ENCODE assay signal across 9 mouse cellular contexts in the genomic region with DNA sequence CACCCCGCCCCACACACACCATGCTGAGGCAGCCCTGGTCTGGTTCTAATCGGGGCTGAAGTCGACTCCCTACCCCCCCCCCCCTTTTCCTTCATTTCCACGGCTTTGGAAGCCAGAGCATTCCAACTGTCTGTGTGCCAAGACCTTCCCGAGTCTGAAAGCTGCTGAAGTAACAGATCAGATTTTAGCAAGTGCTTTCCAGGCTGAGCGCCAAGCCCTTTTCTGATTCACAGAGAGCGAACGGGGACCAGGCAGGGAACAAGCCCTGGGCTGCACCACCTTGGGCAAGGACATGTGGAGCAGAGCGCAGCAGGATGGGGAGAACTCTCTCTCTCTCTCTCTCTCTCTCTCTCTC. TPM values are rescaled to one million over a fixed set of nuclear protein-coding genes. Genes with fewer than 3 reads are reported as not detected.
DNase-seq lines count a peak whose midpoint lies in the region; ATAC-seq and TF ChIP-seq lines count a peak whose summit lies in the region.
"Had no signal": no experiment of that assay in that cellular context is flagged by ENCODE, and none has a peak within 500 bp of the region (broad histone marks: within the 10 kb centered on the region; RNA-seq: fewer than 3 reads in every experiment).

No protein-coding gene starts in this region.

- H3K4me3 ChIP-seq in MEL (ENCODE audit: control insufficient read depth in 1 of 2, insufficient read depth in 1 of 2, low read depth in 2 of 2, low read length in 2 of 2): no peak overlapping the region
- peak overlapping the region; percentile 62 for H3K4me3 ChIP-seq in lung, embryonic 16.5 days (ENCODE audit: low read length)
- no peak overlapping the region for H3K4me3 ChIP-seq in stomach, embryonic 14.5 days (ENCODE audit: low read depth, low read length)

- no peak overlapping the region for H3K27ac ChIP-seq in MEL (ENCODE audit: control insufficient read depth, low read depth, low read length)
- peak overlapping the region; percentile 75 for H3K27ac ChIP-seq in lung, embryonic 16.5 days (ENCODE audit: low read length)
- no peak overlapping the region for H3K27ac ChIP-seq in stomach, embryonic 14.5 days (ENCODE audit: low read length)

- WGBS in lung, embryonic 16.5 days: 17% methylated on average over 9 of the region's 9 CpGs
- WGBS in stomach, embryonic 14.5 days: 3% methylated on average over 9 of the region's 9 CpGs

- no peak for TF ChIP-seq RAD21 in MEL (IDR thresholded peaks at IDR 0.05; ENCODE audit: low read depth, low read length)

- TF ChIP-seq EP300 in MEL (IDR thresholded peaks at IDR 0.05; ENCODE audit: low read depth in 1 of 2, low read length in 2 of 2): no peak

- no peaks in the 10 kb centered on the region for H3K9me3 ChIP-seq in MEL (replicated peaks; ENCODE audit: insufficient read depth, low read length)
- H3K9me3 ChIP-seq in lung, embryonic 16.5 days (ENCODE audit: control insufficient read depth, low read length): no peaks in the 10 kb centered on the region
- H3K9me3 ChIP-seq in stomach, embryonic 14.5 days (ENCODE audit: control insufficient read depth, low read depth, low read length): no peaks in the 10 kb centered on the region
- H3K9me3 ChIP-seq: megakaryocyte, embryonic 14.5 days had no signal

- H3K27me3 ChIP-seq in MEL (ENCODE audit: control insufficient read depth in 1 of 2, insufficient read depth in 2 of 2, low read length in 2 of 2): no peaks in the 10 kb centered on the region
- H3K27me3 ChIP-seq in lung, embryonic 16.5 days (ENCODE audit: control insufficient read depth, insufficient read depth, low read depth, low read length): peaks cover 19% of the 10 kb centered on the region
- 0 out of 2 replicates have a peak, but pooled peaks cover 3% of the 10 kb centered on the region for H3K27me3 ChIP-seq in stomach, embryonic 14.5 days (ENCODE audit: control insufficient read depth, insufficient read depth, low read length)

- no peak overlapping the region for H3K9ac ChIP-seq in MEL (ENCODE audit: control insufficient read depth, low read depth, low read length, poor library complexity, severe bottlenecking)
- no peak overlapping the region for H3K9ac ChIP-seq in lung, embryonic 16.5 days (ENCODE audit: low read length)
- no peak overlapping the region for H3K9ac ChIP-seq in stomach, embryonic 14.5 days (replicated peaks; ENCODE audit: low read depth, low read length)

- no peaks in the 10 kb centered on the region for H3K79me2 ChIP-seq in MEL (ENCODE audit: control insufficient read depth, insufficient read depth, low read length, poor library complexity)

- no peaks in the 10 kb centered on the region for H3K4me1 ChIP-seq in MEL (ENCODE audit: control insufficient read depth in 1 of 2, insufficient read depth in 2 of 2, low read length in 2 of 2)
- H3K4me1 ChIP-seq in lung, embryonic 16.5 days (replicated peaks; ENCODE audit: control insufficient read depth, insufficient read depth, low read length): peaks cover 40% of the 10 kb centered on the region
- peaks cover 12% of the 10 kb centered on the region; the same call in 1 of the 2 replicates for H3K4me1 ChIP-seq in stomach, embryonic 14.5 days (ENCODE audit: control insufficient read depth, insufficient read depth, low read length)

- peak overlapping the region; percentile 92 for H3K4me2 ChIP-seq in lung, embryonic 16.5 days (ENCODE audit: low read depth, low read length)
- H3K4me2 ChIP-seq in stomach, embryonic 14.5 days (replicated peaks; ENCODE audit: low read depth, low read length): peak overlapping the region; percentile 92; the same call in 1 of the 2 replicates

- ATAC-seq in lung, embryonic 16.5 days (ENCODE audit: low read depth): peak; percentile 40
- ATAC-seq in stomach, embryonic 14.5 days (ENCODE audit: insufficient number of reproducible peaks, insufficient read depth, low FRiP score, low read depth): 0 out of 2 replicates have a peak, but pooled peaks have one; percentile 12

- DNase-seq in MEL (ENCODE audit: low read depth, low spot score): peak; percentile 32
- DNase-seq in brain, adult 2 months (ENCODE audit: low read depth, low spot score): peak; percentile 93
- DNase-seq in frontal cortex, postnatal 10 days (ENCODE audit: low spot score in 2 of 2): peak; percentile 78 to 81
- peak; percentile 74 to 78 for DNase-seq in heart, postnatal 36 days
- peak; percentile 73 to 89 for DNase-seq in layer of hippocampus, adult 18-20 months (ENCODE audit: low spot score in 2 of 2)
- no peak for DNase-seq in spleen, postnatal 14 days (ENCODE audit: low spot score in 2 of 2)

- peaks cover 0 to 2% of the 10 kb centered on the region in 2 experiments; a peak in 1 of 4 replicates for H3K36me3 ChIP-seq in MEL (ENCODE audit: control insufficient read depth in 1 of 2, insufficient read depth in 2 of 2, low read length in 2 of 2)
- peaks cover 8% of the 10 kb centered on the region for H3K36me3 ChIP-seq in lung, embryonic 16.5 days (ENCODE audit: control insufficient read depth, insufficient read depth, low read length)
- H3K36me3 ChIP-seq in stomach, embryonic 14.5 days (ENCODE audit: control insufficient read depth, insufficient read depth, low read length): peaks cover 16% of the 10 kb centered on the region

- no peak for TF ChIP-seq CTCF in MEL (IDR thresholded peaks at IDR 0.05 in 2 of 3, conservative IDR thresholded peaks at IDR 0.05 in 1 of 3; ENCODE audit: control insufficient read depth in 1 of 3, insufficient read depth in 1 of 3, low read depth in 2 of 3, low read length in 3 of 3, poor library complexity in 1 of 3, severe bottlenecking in 1 of 3)

- TF ChIP-seq POLR2A in MEL (IDR thresholded peaks at IDR 0.05; ENCODE audit: control insufficient read depth in 1 of 2, insufficient read depth in 1 of 2, low read depth in 1 of 2, low read length in 2 of 2, poor library complexity in 1 of 2): no peak

- intact Hi-C loops in heart, postnatal 36 days (cut with DNase I): loop anchor here (2.0 to 5.0 kb wide), 5 partner anchors 49 to 521 kb away; no protein-coding TSS in a partner anchor

TF ChIP-seq in MEL, 35 proteins besides CTCF, POLR2A, EP300 and RAD21:
- TF ChIP-seq MAZ (IDR thresholded peaks at IDR 0.05; ENCODE audit: low read depth, low read length) (no peak), TBP (IDR thresholded peaks at IDR 0.05; ENCODE audit: low read depth, low read length) (no peak), MYC (IDR thresholded peaks at IDR 0.05; ENCODE audit: low read depth, low read length) (no peak), CHD1 (IDR thresholded peaks at IDR 0.05; ENCODE audit: low read depth, low read length) (no peak), MXI1 (IDR thresholded peaks at IDR 0.05; ENCODE audit: low read depth, low read length) (no peak), USF2 (IDR thresholded peaks at IDR 0.05; ENCODE audit: borderline replicate concordance in 1 of 2, insufficient read depth in 1 of 2, low read depth in 1 of 2, low read length in 2 of 2) (no peak), NRF1 (IDR thresholded peaks at IDR 0.05; ENCODE audit: insufficient read depth, low read depth, low read length, poor library complexity, severe bottlenecking) (no peak), BHLHE40 (IDR thresholded peaks at IDR 0.05; ENCODE audit: borderline replicate concordance, low read depth, low read length) (no peak), USF1 (IDR thresholded peaks at IDR 0.05; ENCODE audit: low read depth, low read length) (no peak), SIN3A (IDR thresholded peaks at IDR 0.05; ENCODE audit: low read length) (no peak), ZMIZ1 (IDR thresholded peaks at IDR 0.05; ENCODE audit: low read depth, low read length) (no peak), TAL1 (IDR thresholded peaks at IDR 0.05; ENCODE audit: low read length) (no peak), RCOR1 (IDR thresholded peaks at IDR 0.05; ENCODE audit: low read depth, low read length) (no peak), HCFC1 (IDR thresholded peaks at IDR 0.05; ENCODE audit: low read depth, low read length) (no peak), ZNF384 (IDR thresholded peaks at IDR 0.05; ENCODE audit: low read depth, low read length) (no peak), JUND (IDR thresholded peaks at IDR 0.05; ENCODE audit: low read depth, low read length) (no peak), NELFE (IDR thresholded peaks at IDR 0.05; ENCODE audit: low read depth, low read length) (no peak)

RNA-seq across cellular contexts. Expression of a gene that starts 1.1 kb away (rescaled TPM):
- total RNA-seq in MEL (2012; rRNA removed): 0.15 and 0.16 TPM in 2 replicates
- under 1 TPM in 1 of 2 experiments, not detected in 1; 0.40 TPM for polyA plus RNA-seq in MEL (2012; ENCODE audit: insufficient read depth in 1 of 2, insufficient read length in 2 of 2, low read depth in 1 of 2, low replicate concordance in 2 of 2, missing spikeins in 1 of 2)
- total RNA-seq in heart, postnatal 36 days (2021): 1 to 10 TPM; 2.8 to 3.1 TPM
- total RNA-seq in layer of hippocampus, adult 18-20 months (2021): 1 to 10 TPM; 3.4 to 4.0 TPM
- polyA plus RNA-seq in lung, embryonic 16.5 days (2015; fragmentation: Nextera tagmentation; extraction: Ambion mirVana): 10.8 and 11.3 TPM in 2 replicates
- polyA plus RNA-seq in stomach, embryonic 14.5 days (2014; fragmentation: Nextera tagmentation; extraction: Ambion mirVana): 2.8 and 3.7 TPM in 2 replicates

RNA-seq across cellular contexts. Expression of a gene that starts 16.9 kb away (rescaled TPM):
- total RNA-seq in MEL (2012; rRNA removed): 4,033 and 4,319 TPM in 2 replicates
- polyA plus RNA-seq in MEL (2012; ENCODE audit: insufficient read depth in 1 of 2, insufficient read length in 2 of 2, low read depth in 1 of 2, low replicate concordance in 2 of 2, missing spikeins in 1 of 2): 1,000 to 10,000 TPM in 1 of 2 experiments, 100 to 1,000 TPM in 1; 839 to 3,244 TPM
- 100 to 1,000 TPM; 132 to 163 TPM for total RNA-seq in heart, postnatal 36 days (2021)
- 100 to 1,000 TPM; 176 to 183 TPM for total RNA-seq in layer of hippocampus, adult 18-20 months (2021)
- 736 and 786 TPM in 2 replicates for polyA plus RNA-seq in lung, embryonic 16.5 days (2015; fragmentation: Nextera tagmentation; extraction: Ambion mirVana)
- 1,097 and 1,101 TPM in 2 replicates for polyA plus RNA-seq in stomach, embryonic 14.5 days (2014; fragmentation: Nextera tagmentation; extraction: Ambion mirVana)

RNA-seq across cellular contexts. Expression of a gene that starts 57.3 kb away (rescaled TPM):
- not detected in 2 replicates for total RNA-seq in MEL (2012; rRNA removed)
- not detected for polyA plus RNA-seq in MEL (2012; ENCODE audit: insufficient read depth in 1 of 2, insufficient read length in 2 of 2, low read depth in 1 of 2, low replicate concordance in 2 of 2, missing spikeins in 1 of 2)
- total RNA-seq in heart, postnatal 36 days (2021): not detected
- total RNA-seq in layer of hippocampus, adult 18-20 months (2021): not detected
- not detected in 2 replicates for polyA plus RNA-seq in lung, embryonic 16.5 days (2015; fragmentation: Nextera tagmentation; extraction: Ambion mirVana)
- not detected in 2 replicates for polyA plus RNA-seq in stomach, embryonic 14.5 days (2014; fragmentation: Nextera tagmentation; extraction: Ambion mirVana)

Comparison
In these comparisons a context has a peak if more than half of its experiments do, and no peak if none do; other contexts are left out.
1. DNase-seq: peak in MEL (single experiment), brain, adult 2 months (single experiment), frontal cortex, postnatal 10 days (2 of 2), heart, postnatal 36 days (2 of 2) and layer of hippocampus, adult 18-20 months (2 of 2); none in spleen, postnatal 14 days (0 of 2).
2. RNA of a gene that starts 16.9 kb away (total RNA-seq): 4,033 to 4,319 TPM in MEL; 176 to 183 TPM in layer of hippocampus, adult 18-20 months and 132 to 163 TPM in heart, postnatal 36 days; every median in the first group is over 10 times any median in the second.